Mouse (Mus musculus): Measurements from ENCODE around the gene Txk.

The Txk gene

DNA sequence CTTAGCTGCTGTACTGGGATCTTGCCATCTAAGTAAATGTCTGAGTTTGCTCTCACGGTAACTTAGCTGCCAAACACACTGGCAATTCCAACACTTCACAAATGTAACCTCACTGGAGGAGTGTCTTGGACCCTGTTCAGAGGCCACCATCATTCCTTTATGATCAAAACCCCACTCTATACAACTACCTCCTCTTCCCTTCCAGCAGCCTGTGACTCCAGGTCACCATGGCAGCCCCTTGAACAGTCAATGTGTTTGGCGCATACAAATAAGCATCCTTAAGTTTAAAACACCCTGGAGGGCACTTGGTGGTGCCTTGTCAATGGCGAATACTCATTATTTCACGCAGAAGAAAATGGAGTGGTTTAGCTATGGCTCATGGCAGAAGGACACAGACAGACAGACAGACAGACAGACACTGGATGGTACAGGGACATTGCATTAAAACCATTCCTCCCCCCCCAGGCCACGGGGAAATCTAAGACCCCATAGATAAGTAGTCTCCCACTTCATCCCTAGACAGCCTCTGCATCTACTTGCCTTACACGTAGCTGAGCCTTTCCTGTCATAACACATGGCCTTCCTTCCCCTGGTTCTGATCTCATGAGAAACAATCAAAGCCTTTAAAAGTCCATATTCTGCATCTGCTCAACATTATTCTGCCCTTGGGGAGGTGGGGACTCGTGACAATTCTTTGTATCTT, 1.4 kb downstream of the Txk start:
- DNase-seq (ENCODE audit: low read depth) = no peak

DNA sequence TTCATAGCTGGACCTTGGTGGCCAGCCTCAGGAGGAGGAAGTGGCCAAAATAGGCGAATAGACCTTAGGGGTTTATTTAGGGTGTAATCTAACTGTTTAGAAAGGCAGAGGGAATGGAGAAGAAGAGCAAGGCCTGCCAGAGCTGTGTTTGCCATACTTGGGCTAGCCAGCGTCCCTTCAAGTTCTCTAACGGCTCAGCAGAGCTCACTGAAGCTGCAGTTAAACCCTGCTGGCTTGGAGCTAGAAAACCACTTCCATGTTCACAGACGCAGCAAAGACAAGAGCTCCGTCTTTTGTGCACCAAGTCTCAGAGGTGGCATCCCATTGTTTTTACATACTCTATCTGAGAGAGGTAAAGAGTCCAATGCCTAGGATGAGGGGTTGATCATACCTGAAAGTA, 2.4 kb downstream of the Txk start:
- no peak for DNase-seq (ENCODE audit: low read depth)

DNA sequence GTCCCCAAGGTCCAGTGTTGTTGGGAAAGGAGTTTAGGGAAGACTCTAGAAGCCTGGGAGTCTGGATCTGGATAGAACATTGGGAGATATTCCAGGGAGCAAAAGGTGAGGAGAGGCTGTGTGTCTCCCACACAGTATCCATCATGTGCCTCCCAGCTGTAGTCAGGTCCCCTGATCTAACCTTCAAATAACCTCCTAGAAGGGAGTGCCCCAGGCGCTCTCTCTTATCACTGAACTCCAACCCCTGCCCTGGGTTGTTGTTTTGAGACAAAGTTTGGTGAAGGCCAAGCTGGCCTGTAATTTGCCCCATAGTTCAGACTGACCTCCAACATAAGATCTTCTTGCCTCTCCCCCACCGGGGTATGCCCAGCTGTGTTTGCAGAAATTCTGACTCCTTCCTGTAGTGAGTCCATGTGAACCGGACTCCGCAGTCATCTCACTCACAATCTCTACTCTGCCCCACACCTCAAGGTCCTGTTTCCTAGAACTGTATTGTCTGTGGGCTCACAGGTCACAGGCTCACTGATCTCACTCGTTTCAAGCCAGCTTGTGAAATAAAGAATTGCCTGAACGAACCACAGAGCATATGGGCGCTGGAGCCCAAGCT, 3.8 kb downstream of the Txk start:
- DNase-seq (ENCODE audit: low read depth) = no peak

DNA sequence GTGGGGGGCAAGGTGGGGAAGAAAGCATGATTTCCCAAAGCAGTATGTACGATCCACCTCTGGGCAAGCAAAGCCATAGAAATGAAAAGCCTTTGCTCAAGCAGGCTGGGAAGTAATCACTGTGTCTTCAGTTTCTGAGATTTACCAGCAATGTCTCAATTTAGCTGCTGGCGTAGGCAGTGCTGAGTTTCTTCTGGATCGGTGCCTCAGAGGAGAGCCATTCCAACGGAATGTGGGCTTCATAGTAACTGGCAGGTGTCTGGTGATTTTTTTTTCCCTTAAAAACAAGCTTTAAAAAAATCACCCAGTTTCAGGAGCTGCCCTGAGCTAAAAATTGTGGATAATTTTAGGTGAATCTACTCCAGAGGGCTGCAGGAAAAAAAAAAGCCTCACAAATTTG, 5.2 kb downstream of the Txk start:
- DNase-seq (ENCODE audit: low read depth) = peak; percentile 63

DNA sequence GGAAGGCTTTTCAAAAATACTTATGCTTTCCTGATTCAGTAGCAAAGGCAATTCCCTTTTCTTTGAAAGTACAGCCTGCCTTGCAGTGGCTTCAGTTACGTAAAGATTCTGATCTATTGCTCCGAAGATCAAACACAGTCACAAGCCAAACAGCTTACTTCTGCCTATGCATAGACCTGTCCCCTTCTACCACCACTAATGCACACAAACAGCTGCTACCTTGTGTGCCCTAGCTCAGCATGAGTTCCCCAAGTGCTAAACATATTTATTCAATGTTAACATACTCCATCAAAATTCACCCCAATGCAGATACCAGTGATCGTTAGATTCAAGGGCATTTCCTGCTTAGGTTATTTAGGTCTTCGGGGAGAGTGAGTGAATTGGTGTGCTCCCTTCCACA, 6.1 kb downstream of the Txk start:
- no peak for DNase-seq (ENCODE audit: low read depth)

DNA sequence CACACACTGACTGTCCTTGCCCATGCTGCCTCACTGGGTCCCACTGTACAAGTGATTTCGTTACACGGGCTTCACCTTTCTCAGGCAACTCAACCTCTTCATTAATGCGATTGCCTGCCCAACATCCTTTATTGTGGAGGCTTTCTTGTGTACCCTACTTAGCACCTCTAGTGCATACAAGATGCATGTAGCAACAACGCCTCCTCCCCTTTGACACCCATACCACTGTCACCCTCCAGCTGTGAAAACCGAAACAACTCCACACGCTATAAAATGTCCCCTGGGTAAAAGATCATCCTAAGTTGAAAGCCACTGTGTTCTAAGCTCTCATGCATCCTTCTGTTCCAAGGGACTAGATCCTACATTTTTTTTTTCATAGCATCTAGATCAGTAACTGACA, 9.5 kb downstream of the Txk start:
- DNase-seq (ENCODE audit: low read depth) = no peak

DNA sequence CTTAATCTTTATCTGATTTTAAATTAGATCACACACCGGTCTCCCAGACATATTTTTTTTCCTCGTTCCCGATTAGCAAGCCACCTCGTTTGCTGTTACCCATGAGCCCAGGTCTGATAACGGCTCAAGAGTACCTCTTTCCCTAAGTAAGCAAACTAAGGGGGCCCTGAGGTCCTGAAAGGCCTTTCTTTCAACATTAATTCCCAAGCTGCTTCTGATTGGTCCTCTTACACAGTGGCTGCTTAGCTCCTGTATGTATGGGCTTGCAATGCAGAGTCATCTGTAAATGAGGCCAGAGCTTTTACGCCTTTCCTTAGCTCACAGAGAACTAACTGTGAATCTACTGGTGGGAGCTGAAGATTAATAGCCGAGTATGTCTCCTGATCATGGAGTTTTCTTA, 15.7 kb downstream of the Txk start:
- no peak for DNase-seq (ENCODE audit: low read depth)

DNA sequence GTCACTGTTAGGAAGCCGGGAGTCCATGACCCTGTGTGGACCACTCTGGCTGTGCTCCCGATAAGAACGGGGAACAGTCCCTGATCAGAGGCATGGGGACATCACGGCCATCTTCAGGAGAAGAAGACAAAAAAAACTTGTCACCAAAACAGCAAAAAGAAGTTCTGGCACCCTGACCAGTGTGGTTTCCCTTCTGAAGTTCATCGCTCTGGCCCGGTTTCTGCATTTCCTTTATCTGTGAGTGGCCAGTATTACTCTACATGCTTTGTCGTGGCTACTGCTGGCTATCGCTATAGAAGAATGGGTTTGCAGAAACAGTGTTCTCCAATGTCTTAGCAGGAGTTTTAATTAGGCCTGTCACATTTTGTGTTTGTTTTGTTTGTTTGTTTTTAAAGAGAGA, 16.1 kb downstream of the Txk start:
- DNase-seq (ENCODE audit: low read depth) = no peak

DNA sequence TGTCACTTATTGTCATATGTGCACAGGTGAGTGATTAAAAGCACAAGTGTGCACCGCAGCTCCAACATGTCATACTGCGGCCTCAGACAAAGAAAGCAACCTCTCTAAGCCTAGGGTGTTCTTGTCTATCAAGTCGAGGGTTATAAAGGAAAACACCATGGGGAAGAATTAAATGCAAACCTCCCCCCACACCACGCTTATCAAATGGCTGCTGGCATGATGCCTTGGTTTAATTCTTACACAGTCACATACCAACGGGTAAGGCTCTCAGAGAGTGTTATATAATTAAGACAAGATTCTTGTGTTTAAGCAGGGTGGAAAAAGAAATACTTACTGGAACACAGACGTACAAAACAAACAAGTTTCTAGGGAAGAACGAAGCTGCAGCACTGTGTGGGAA, 16.8 kb downstream of the Txk start:
- no peak for DNase-seq (ENCODE audit: low read depth)

DNA sequence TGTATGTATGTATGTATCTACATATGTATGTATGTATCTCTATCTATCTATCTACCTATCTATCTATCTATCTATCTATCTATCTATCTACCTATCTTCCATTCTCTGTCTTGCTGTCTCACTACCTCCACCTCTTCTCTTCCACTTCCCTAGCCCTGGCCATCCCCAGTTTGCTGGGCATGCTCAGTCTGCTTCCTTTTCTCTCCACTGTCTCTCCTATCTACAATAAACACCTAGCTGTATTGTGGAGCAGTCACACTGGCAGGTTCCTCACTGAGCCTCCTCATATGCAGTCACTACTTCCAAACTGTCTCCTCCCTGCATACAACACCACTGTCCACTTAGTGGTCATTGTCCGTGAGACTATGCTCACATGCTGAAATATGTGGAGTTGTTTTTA, 19.7 kb downstream of the Txk start:
- DNase-seq (ENCODE audit: low read depth) = no peak

DNA sequence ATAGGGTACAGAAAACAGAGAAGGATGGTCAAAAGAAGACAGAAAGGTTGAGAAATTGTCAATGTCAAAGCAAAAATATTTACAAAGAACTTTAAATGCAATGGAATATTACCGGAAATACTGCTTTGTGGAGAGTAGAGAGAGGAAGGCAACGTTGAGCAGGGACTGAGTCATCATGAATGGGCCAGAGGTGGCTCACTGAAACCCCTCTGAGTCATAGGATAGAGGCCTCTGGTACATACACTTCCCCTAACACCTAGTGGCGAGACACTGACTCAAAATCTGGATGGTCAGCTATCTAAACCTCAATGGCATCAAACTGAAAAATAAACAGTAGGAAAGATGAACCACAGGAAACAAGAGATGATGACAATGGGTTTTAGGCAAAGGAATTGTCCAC, 27.2 kb downstream of the Txk start:
- peak; percentile 59 for DNase-seq (ENCODE audit: low read depth)

DNA sequence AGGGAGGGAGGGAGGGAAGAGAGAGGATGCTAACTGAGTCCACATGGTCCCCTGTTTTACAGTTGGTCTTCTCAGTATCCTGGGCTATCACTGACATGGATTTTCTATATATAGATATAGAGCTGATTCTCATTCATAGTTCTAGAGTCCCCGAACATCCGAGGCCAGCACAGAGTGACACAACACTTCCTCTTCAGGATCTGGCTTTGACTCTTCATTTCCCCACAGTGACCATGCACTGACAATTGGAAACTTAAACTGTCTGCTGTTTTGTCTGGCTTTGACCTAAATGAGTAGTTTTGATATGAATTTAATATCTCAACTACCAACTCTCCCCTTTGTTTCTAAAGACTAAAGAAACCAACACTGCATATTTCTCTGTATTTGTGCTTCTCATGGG, 29.1 kb downstream of the Txk start:
- no peak for DNase-seq (ENCODE audit: low read depth)

DNA sequence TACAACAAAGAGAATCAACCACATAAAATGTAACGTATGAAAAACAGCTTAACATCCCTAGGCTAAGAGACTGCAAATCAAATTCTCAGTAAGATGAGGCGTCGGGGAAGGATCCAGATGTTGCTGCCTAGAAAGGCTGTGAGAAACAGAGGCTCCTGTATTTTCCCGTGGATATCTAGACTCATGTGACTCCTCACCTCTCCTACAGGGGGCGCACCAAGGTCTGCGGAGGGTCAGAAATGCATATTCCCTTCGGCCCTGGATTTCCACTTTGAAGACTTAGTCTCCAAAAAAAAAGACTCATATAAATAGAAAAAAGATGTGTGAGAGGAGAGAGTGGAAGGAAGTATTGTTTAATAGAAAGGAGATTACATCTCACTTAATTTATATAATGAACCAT, 32.0 kb downstream of the Txk start:
- no peak for DNase-seq (ENCODE audit: low read depth)

DNA sequence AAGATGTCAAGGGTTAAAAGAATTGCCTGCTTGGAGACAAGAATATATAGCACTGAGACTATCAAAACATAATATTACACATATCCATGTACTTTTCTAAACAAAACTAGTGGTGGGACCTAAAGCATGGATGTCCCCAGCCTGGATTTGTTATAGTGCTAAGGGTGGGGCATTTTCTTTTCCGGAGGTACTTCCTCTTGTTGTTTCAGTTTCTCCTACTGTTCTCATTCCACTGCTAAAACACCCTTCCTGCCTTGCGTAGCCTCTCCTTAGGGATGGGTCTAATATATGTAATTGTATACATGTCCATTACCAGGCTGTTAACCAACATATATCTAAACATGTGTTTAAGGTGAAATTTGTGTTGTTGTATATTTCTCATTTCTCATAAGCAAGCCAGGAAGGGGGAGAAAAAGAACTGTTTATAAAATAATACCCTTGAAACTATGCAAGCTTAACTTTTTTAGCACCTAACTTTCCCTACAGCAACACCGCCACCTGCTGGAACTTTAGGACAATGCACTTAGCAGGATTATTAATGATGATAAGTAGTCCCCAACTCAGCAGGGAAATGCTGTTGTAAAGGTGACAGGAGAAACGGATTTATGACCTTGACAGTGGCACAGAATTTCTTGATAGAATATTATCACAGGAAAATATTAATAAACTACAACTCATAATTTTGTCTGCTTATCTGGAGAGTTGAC, 41.9 kb downstream of the Txk start:
- DNase-seq (ENCODE audit: low read depth) = peak; percentile 88

DNA sequence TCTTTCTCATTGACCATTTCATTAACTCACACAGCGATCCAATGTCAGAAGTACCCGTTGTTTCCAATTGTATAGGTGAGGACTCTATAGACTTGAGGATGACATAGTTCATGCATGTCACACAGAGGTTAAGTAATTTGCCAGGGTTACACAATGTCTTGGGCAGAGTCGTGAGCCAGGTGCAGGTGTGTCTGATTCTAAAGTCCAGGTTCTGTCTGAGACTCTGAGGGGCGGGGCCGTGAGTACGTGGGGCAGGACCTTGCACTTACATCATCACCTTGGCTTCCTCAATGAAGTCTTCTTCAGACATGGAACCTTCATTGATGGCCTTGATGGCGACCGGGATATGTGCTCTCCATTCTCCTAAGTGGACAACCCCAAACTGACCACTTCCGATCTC, 42.6 kb downstream of the Txk start:
- no peak for DNase-seq (ENCODE audit: low read depth)

DNA sequence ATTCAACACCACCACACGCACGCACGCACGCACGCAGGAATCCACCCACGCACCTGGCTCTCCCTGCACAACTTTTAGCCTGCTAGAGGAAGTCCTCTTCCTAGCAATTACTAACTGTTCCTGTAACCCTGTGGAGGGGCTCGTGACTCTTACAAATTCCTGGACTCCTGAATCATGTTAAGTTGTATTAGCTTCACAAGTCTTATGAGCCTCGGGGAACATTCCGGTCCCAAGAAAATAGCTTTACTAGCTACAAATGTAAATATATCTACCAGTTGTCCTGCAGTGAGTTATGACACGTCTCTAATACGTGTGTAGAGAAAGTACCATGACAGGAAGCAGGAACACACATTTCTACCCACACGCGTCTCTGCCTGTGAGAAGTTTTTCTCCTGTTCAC, 43.1 kb downstream of the Txk start:
- peak; percentile 49 for DNase-seq (ENCODE audit: low read depth)

DNA sequence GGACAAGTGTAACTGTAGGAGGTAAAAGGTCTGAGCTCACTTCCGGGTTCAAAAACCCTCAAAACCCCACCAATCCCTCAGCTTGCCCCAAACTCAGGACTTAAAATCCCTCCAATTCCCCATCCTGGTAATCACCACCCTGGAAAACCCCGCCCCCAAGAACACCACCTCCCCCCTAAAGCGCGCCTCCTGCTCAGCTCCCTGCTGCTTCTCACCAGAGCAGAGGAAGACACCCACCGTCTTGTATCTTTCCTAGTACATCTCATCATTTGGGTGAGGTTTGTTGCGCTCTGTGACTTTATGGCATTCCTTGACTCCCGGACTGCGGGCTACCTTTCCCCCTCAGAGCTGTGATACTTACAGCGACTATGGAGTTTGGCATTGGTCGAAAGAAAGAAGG, 45.9 kb downstream of the Txk start:
- DNase-seq (ENCODE audit: low read depth) = no peak

DNA sequence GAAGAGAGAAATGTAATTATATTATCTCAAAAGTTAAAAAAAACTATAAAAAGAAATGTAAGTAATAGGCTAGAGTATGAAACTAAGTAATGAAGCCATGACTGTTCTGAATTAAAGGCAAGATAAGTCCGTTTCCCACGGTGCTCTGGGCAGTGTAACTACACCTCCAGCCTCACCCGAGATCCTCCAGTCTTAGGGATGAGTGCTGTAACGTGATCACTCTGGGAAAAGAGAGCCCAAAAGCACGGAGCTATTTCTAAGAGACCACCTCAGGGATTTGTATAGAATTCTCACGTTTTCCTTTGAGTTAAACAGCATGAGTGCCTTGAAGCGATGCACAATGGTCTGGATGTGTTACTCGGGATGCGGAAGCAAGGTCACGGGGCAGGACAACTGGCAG, 46.5 kb downstream of the Txk start:
- DNase-seq (ENCODE audit: low read depth) = no peak

DNA sequence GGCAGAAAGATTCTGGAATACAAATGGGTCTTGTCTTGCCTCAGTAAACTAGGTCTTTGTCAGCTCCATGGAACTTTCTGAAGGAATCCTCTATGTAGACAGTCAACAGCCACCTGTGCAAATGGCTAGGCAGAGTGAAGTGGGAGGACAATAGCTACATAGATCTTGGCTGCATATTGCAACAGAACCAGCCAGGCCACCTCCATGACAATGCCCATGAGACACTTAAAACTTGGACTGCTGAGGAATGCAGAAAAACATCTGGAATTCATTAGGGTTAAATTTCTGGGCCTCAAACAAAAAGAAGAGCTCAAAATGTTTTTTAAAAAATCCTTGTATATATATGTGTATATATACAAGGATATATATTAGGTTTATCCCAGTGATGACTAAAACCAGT, 50.4 kb downstream of the Txk start:
- peak; percentile 64 for DNase-seq (ENCODE audit: low read depth)

DNA sequence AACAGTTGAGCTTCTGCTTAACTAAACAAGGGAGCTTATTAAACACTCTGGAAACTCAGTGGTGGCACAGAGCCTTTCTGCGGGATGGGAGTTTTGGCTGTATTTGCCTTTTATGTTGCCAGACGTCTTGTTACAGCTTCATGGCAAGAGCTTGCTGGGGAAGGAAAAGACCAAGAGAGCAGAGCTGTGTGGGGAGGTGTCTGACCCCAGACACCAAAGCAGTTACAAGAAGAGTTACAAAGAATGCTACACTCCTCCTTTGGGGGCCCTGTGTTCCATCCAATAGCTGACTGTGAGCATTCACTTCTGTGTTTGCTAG, 53.1 kb downstream of the Txk start:
- DNase-seq (ENCODE audit: low read depth) = no peak

DNA sequence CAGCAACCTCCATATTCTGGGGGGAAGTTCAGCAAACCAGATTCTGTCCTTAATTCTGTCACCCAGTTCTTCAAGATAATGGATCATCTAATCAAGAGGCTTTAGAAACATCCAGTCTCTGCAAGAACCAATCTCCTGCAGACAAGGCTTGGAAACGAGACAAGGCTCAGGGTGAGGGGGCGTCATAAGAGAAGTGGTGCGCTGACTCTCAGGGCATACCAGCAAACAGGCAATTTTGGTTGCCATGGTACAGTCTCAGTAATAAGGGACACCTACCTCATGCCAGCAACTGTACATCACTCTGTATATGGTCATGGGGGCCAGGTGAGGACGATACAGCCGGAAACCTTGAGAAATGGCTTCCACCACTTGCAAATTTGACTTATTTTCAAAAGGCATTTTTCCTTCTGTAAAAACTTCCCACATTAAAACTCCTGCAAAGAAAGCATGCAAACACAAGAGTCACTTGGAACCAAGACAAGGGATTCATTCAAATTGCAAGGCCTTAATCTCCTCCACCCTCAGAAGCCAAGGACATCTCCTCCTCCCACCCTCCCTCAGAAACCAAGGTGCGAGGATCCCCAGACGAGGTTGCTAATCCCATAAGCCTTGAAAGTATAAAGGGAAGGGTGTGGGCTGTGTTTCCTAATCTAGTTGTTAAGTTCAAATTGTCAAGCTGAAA, 53.6 kb downstream of the Txk start:
- no peak for DNase-seq (ENCODE audit: low read depth)

DNA sequence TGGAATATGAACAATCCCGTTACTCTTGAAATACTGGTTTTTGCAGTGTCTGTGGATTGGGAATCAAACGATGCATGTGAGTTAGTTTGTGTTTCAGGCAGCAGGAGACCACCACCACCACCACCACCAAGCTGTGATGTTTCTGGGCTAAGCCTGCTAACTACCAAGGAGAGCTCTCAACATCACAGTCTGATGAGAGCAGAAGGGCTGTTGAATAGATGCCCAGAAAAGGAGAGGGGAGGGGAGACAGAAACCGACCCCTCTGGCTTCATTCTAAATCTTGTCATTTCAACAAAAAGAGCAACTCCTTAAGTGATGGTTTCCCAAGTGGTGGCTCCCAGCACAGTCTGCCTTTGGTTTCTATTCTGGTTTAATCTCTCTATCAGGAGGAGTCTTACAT, 54.2 kb downstream of the Txk start:
- DNase-seq (ENCODE audit: low read depth) = no peak

DNA sequence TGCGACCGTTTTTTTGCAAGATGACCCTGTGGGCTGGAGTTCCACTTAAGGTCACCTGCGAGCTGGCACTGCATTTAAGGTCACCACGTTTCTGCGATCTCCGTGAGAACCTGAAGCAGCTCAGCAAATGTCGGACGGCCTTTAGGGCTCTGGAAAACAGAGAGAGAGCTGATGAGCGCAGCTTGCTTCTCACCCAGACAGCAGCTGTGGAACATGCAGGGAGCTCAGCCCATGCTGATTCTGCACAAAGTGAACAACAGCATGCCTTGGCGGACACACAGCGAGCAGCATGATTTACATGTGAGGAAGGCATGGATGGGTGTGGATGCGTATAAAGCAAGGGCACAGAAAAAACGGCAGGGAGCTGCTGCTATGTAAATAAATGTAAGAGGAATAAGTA, 56.1 kb downstream of the Txk start:
- DNase-seq (ENCODE audit: low read depth) = no peak

All from NIH3T3 (cell line).